Mouse (Mus musculus): Measurements from ENCODE around the gene Bhlhe23. TPM values are rescaled to one million over a fixed set of nuclear protein-coding genes. Genes with fewer than 3 reads are reported as not detected.

Bhlhe23 gene
- total RNA-seq (2021), result not detected
- long read RNA-seq, experiment 1, result 0 reads
- long read RNA-seq, experiment 2, result 0 reads

GRCm38 (mm10) chr2:180776793-180777192 is at the start of gene Bhlhe23:
Gene Bhlhe23, minus strand, starts transcription at chr2:180776900.
- no peak for DNase-seq (ENCODE audit: low spot score in 2 of 2)

GRCm38 (mm10) chr2:180825147-180825941 is 48.6 kb upstream of the Bhlhe23 start:
- DNase-seq (ENCODE audit: low spot score in 2 of 2), result no peak

- no peak for DNase-seq (ENCODE audit: low spot score in 2 of 2)
Measured at GRCm38 (mm10) chr2:180824724-180825123, 48.0 kb upstream of the Bhlhe23 start.

- no peak for DNase-seq (ENCODE audit: low spot score in 2 of 2)
Measured at GRCm38 (mm10) chr2:180824061-180824460, 47.4 kb upstream of the Bhlhe23 start.

DNA sequence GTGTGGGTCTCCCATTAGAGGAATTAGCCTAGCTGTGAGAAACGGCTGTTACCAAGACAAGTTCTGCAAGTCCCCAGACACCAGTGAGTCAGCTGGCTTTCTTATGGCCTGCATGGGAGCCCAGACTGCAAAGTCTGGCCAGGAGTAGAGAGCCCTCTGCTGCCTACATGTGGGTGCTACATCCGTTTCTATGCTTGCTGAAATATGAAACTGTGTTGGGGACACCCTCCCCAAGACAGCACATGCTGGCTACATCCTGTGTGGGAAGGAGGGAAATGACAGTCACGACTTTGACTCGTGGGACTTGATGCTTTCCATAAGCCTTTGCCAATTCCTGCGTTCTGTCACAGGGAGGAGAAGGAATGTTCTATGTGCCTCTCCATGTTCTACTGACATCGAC is 45.8 kb upstream of the Bhlhe23 start:
- DNase-seq (ENCODE audit: low spot score in 2 of 2), result peak in 1 of 2 experiments; percentile 25

- DNase-seq (ENCODE audit: low spot score in 2 of 2), result no peak
Measured at GRCm38 (mm10) chr2:180819504-180819903, 42.8 kb upstream of the Bhlhe23 start.

DNA sequence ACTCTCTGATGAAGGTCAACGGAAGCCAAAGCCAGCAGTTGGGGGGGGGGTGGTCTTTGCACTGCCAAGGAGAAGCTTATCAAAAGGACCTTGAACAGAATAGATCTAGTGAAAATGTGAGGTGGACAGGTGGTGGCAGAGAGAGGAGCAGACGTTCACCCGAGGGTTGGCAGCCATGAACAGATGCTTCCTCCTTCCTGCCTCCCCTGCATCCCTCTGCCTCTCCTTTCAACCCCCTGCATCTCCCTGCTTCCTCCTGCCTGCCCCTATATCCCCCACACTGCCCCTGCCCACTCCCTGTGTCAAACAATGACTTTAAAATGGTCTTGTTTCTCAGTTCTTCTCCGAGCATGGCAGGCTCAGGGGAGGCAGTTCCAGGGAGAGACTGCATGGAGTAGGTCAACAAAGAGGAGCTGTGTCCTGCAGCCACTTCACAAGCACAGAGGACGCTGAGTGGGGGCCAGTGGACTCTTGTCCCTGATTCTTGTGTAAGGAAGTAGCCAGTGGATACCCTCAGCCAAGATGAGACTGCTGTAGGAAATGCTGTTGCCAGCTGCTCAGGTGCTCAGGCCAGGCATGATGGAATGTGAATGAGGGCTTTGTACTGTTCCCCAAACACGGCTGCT is 39.9 kb upstream of the Bhlhe23 start:
- no peak for DNase-seq (ENCODE audit: low spot score in 2 of 2)

DNA sequence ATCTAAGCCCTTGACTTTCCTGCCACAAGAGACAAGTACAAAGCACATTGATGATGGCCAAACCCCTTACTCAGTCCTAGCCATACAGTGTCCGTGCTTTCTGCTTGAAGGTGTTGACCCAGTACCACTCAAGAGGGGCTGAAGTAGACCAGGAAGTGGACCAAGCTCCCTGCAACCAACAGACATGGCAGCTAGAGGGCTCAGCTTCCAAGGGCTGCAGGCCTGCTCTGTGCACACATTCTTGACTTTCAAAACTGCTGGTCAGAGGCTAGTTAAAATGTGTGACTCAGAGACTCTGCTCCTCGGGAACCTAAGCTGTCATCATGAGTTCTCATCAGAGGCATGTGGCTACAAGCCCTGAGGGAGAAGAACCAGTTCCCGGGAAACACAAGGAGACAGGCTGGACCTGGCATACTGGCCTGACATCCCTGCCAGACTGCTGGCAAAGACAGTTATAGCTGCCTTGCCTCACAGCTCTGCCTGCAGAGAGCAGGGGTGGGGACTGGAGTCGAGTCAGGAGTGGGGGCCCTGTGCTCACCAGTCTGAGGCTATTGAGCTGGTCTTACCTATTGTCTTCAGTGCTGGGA is 37.4 kb upstream of the Bhlhe23 start:
- no peak for DNase-seq (ENCODE audit: low spot score in 2 of 2)

DNA sequence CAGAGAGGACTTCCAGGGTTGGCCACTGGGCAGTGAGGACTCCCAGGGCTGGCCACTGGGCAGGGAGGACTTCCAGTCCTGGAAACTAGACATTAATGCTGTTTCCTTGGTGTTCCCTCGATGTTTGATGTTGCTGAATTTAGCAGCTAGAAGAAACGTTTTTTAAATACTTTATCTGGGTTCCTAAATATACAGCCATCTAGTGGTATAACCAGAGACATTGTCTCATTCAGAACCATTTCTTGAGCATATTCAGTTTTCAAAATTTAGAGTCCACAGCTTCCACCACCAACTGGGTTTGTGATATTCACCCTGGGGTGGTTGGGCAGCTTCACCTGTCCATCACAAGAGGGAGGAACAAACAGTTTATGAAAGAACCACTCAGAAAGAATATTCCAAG is 34.3 kb upstream of the Bhlhe23 start:
- DNase-seq (ENCODE audit: low spot score in 2 of 2), result no peak

GRCm38 (mm10) chr2:180809510-180809909 is 32.8 kb upstream of the Bhlhe23 start:
- DNase-seq (ENCODE audit: low spot score in 2 of 2), result no peak

- DNase-seq (ENCODE audit: low spot score in 2 of 2), result peak; percentile 14 to 33
Measured at GRCm38 (mm10) chr2:180805966-180806365, 29.3 kb upstream of the Bhlhe23 start.

GRCm38 (mm10) chr2:180796008-180796407 is 19.3 kb upstream of the Bhlhe23 start:
- DNase-seq (ENCODE audit: low spot score in 2 of 2), result no peak

DNA sequence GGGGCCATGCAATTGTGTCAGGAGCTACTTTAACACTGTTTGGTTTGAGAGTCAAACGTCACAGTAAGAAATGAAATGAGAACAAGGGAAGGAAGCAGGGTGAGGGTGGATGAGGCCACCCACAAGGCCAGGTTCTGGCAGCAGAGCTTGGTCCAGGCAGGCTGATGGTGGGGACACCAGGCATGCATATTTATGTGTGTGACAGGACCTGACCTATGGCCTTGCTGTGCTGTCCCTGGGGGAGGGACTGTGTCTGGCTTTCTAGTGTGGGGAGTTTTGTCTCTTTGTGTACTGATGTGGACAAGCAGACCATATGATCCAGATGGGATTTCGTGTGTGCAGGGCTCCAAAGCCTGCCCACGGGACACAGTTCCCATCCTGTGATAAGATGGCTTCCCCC is 18.9 kb upstream of the Bhlhe23 start:
- no peak for DNase-seq (ENCODE audit: low spot score in 2 of 2)

DNA sequence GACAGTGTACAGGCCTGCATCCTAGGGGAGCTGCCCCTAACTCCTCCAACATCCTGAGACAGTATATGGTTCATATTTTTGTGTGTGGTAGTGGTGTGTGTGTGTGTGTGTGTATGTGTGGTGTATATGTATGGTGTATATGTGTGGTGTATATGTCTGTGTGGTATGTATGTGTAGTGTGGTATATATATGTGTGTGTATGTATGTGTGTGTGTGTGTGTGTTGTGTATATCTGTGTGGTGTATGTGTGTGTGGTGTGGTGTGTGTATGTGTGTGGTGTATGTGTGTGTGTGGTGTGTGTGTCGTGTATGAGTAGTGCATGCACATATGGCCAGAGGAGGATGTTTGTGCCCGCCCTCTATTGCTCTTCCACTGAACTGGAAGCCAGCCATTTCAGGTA is 17.7 kb upstream of the Bhlhe23 start:
- no peak for DNase-seq (ENCODE audit: low spot score in 2 of 2)

- peak; percentile 13 to 25 for DNase-seq (ENCODE audit: low spot score in 2 of 2)
Measured at GRCm38 (mm10) chr2:180791674-180792073, 15.0 kb upstream of the Bhlhe23 start.

DNA sequence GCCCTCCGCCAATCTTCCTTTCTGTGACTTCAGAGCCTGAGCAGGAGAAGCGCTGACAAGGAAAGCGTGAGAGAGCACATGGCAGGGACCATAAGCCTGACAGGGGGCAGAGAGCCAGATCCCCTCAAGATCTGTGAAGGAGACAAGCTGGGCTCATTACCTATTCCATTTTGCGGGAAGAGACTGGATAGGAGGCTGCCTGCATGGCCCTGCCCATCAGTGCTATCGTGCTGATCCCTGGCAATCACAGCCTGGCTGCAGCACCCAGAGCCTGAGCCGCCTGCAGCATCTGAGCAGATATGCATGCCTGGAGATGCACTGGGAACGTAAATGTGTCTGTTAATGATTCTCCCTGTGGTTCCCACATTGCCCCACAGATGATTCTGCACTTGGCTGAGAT is 12.1 kb upstream of the Bhlhe23 start:
- DNase-seq (ENCODE audit: low spot score in 2 of 2), result no peak

- DNase-seq (ENCODE audit: low spot score in 2 of 2), result no peak
Measured at GRCm38 (mm10) chr2:180788386-180788785, 11.7 kb upstream of the Bhlhe23 start.

- DNase-seq (ENCODE audit: low spot score in 2 of 2), result no peak
Measured at GRCm38 (mm10) chr2:180787566-180788232, 11.0 kb upstream of the Bhlhe23 start.

- DNase-seq (ENCODE audit: low spot score in 2 of 2), result peak; percentile 19 to 41
Measured at GRCm38 (mm10) chr2:180786732-180787131, 10.0 kb upstream of the Bhlhe23 start.

DNA sequence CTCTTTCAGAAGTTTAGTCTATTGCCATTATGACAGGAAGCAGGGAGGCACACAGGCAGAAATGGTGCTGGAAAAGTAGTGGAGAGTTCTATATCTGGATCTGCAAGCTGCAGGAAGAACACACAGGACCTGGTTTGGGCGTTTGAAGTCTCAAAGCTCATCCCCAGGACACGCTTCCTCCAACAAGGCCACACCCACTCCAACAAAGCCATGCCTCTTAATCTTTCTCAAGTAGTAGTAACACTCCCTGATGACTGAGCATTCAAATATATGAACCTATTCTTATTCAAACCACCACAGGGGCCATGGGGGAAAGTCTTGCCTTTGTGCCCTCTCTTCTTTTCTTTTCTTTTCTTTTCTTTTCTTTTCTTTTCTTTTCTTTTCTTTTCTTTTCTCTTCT is 3.6 kb upstream of the Bhlhe23 start:
- no peak for DNase-seq (ENCODE audit: low spot score in 2 of 2)

DNA sequence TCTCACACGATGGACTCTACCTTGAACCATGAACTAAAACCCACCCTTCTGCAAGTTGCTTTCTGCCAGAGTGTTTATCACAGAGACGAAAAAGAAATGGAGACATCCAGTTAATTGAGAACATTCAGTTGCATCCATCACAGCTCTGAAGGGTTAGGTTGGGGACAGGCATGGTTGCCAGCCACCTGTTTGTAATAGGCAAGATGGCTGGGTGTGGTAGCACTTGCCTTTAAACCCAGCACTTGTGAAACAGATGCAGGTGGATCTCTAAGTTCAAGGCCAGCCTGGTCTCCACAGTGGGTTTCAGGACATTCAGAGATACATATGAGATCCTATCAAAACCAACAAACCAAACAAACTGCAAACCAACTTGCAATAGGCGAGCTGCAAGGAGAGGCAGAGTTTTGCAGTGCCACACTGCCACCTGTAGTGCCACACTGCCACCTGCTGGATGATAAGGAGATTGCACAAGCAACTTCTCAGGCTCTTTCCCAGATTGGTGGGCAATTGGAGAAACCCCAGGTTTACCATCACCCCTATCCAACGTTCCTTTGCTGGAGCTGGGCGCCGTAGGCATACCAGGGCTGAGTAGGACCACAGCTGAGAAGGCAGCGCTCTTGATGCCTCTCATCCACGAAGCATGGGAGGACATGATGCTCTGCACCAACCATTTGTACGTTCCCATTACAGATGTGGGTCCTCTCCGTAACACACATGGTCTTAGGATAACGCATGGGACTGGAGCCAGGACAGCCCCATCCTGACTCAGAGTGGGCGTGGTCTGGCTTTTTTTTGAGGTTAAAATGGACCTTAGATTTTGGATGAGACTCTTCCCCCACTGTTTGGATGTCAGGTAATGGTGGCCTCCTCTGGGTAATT is 2.8 kb upstream of the Bhlhe23 start:
- DNase-seq (ENCODE audit: low spot score in 2 of 2), result peak; percentile 39 to 60
